Mouse (Mus musculus): ENCODE results near the gene Slit3.
A peak's percentile ranks its signal among the peaks of the same experiment; 100 is the strongest.

Slit3 gene

GRCm38 (mm10) chr11:35120894-35121610, at the start of gene Slit3:
TSS of gene Slit3 (plus strand) at chr11:35121224.
- DNase-seq (ENCODE audit: low spot score in 2 of 2) = peak; percentile 25 to 62

GRCm38 (mm10) chr11:35071451-35071850, 49.6 kb upstream of the Slit3 start:
- no peak for DNase-seq (ENCODE audit: low spot score in 2 of 2)

DNA sequence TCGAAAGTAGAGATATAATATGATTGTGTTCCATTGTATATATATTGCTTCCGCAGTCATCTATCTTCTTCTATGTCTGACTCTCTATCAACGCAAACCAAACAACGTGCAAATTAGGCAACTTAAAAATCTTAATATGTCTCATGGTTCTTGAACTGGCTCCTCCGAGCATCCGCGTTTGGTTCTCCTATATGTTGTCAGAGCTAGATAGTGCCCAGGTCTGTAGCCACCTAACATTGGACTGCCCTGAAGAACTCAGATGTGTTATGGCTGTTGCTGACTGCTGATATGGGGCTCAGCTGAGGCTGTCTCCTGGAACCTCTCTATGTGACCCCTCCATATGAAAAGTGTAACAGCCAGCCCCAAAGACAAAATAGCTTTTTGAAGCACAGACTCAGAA, 45.6 kb upstream of the Slit3 start:
- no peak for DNase-seq (ENCODE audit: low spot score in 2 of 2)

DNA sequence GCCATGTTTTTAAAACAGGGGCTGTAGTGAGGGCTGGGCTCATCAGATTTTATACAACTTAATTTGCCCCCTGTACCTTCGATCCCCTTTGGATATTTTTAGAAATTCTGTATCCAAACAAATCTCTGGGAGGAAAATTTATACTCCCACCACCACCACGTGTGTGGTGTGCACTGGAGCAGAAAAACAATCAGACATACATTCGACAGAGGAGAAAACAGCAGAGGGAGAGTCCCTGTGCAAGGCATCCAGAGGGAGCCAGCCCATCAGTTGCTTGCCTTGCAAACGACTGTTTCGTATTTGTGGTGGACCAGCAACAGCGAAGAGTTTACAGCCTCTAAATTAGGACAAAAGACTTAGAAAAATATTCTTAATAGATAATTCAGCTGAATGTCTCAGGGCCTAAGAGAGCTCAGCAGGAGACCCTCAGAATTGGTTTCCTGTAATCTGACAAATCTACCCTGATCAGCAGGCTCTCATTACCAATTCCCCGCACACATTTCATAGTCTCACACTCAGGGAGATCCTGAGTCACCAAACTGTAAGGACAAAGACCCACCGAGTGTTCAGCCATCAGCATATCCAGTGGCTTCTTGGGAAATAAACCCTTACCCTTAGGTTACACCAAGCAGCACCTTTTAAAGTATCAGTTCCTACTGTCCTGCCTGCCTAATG, 40.4 kb upstream of the Slit3 start:
- no peak for DNase-seq (ENCODE audit: low spot score in 2 of 2)

- DNase-seq (ENCODE audit: low spot score in 2 of 2) = no peak
These were observed 38.7 kb upstream of the Slit3 start for GRCm38 (mm10) chr11:35082297-35082696.

DNA sequence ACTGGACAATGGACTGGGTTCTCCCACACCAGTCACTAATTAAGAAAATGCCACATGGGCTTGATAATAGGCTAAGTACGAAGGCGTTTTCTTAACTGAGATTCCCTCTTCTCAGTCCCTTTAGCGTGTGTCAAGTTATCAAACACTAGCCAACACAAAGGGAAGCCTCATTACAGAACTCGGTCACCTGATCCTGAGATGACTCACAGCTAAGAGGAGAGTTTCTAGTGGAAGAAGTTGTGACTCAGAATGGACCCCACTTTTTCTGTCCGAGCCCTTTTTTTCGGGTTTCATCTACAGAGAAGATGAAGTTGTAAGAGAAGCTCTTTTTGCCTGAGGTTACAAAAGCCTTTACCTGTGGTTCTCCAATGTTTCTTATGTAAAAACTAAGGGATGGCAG, 38.0 kb upstream of the Slit3 start:
- no peak for DNase-seq (ENCODE audit: low spot score in 2 of 2)

- DNase-seq (ENCODE audit: low spot score in 2 of 2) = no peak
These were observed 35.7 kb upstream of the Slit3 start for GRCm38 (mm10) chr11:35085351-35085750.

- DNase-seq (ENCODE audit: low spot score in 2 of 2) = no peak
These were observed 35.0 kb upstream of the Slit3 start for GRCm38 (mm10) chr11:35086029-35086428.

- DNase-seq (ENCODE audit: low spot score in 2 of 2) = no peak
These were observed 33.6 kb upstream of the Slit3 start for GRCm38 (mm10) chr11:35087454-35087853.

DNA sequence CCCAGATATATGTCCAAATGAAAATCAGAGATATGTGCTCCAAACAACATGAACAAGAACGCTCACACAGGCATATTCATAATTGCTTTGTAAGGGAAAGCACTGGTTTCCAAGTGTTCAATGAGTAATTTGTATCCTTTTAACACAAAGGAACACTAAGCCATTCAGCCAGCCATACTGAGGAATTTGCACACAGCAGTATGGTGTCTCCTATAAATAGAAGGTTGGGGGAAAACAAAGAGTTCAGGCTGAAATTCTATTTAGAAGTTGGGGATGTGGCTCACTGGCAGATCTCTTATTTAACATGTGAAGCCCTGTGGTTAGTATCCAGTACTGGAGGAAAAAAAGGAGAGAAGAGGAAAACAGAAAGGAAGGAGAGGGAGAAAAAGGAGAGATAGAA, 32.9 kb upstream of the Slit3 start:
- no peak for DNase-seq (ENCODE audit: low spot score in 2 of 2)

DNA sequence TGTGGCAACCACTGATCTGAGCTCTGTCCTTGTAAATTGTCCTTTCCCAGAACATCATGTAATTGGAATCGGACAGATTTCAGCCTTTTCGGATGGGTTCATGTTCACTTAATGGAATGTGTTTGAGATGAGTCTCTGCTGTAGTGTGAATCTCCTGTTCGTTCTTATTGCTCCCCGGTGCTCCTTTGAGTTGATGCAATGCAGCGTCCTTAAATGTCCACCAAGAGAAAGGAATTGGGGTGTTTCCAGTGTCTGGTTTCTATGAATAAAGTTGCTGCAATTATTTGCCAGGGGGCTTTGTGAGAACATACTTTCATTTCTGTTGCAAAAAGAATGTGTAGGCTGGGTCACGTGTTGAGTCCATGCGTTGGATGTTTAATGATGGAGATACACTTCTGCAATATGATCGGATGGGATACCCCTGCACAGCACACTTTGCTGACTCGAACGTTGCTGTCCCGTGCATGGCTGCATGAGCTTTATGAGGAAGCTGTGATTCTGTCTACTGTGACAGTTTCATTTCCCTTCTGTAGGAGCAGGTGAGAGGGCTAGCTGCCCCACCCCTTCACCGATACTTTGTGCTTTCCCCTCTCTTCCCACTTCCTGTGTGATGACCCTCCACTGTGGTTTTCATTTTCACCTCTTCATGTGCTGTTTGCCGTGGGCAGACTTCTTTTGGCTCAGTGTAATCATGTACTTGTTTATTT, 30.2 kb upstream of the Slit3 start:
- no peak for DNase-seq (ENCODE audit: low spot score in 2 of 2)

GRCm38 (mm10) chr11:35096538-35096937, 24.5 kb upstream of the Slit3 start:
- no peak for DNase-seq (ENCODE audit: low spot score in 2 of 2)

DNA sequence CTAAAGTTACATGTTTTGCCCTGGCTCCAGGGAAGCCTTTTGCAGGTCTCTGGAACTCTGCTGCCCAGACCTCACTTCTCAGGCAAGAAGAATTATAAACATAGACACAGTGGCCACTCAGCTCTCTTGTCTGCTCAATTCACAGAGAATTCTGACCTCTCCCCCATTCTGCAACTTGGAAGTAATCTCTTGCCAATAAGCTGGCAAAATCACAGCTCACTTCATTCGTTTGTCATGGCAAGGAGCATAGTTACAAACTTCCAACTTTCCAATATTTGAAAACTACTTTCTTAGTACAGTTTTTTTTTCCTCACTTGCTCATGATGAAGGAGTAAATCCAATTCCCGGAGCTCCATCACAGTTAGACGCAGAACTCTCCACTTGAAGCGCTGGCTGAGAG, 11.2 kb upstream of the Slit3 start:
- DNase-seq (ENCODE audit: low spot score in 2 of 2) = no peak

DNA sequence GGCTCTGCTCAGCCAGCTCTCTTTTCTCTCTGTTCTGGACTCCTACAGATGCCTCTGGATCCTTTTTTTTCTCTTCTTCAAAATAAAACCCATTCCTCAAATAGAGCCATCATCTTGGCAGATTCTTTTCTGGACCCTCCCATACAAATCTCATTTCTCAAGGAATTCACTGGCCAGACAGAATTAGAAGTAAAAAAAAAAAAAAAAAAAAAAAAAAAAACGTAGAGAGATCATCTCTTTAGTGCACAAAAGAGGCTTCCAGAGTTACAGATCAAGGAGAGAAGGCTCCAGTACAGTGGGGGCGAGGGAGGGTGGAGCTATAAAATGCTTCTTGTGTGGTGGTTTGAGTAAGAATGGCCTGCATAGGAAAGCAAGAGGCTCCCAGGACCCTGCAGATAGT, 10.2 kb upstream of the Slit3 start:
- DNase-seq (ENCODE audit: low spot score in 2 of 2) = no peak

- no peak for DNase-seq (ENCODE audit: low spot score in 2 of 2)
These were observed 7.7 kb upstream of the Slit3 start for GRCm38 (mm10) chr11:35113290-35113689.

GRCm38 (mm10) chr11:35116436-35116835, 4.6 kb upstream of the Slit3 start:
- no peak for DNase-seq (ENCODE audit: low spot score in 2 of 2)

DNA sequence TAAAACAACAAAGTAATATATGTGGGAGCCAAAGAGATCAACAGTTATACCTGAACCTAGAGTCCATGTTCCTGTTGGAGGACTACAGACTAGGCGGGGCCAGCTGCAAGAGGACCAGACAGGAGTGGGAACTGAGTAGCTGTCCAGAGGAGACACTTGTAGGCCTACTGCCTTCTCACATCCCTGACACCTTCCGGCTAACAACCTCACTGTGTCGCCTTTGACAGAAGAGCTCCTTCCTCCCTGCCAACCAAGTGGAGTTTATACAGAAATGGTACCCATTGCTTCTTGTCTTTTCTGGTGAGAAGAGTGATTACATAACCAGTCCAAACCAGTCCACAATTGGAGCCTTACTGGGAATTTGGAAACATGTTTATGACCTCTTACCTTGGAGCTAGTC, 3.2 kb upstream of the Slit3 start:
- no peak for DNase-seq (ENCODE audit: low spot score in 2 of 2)

GRCm38 (mm10) chr11:35118731-35119130, 2.3 kb upstream of the Slit3 start:
- no peak for DNase-seq (ENCODE audit: low spot score in 2 of 2)

GRCm38 (mm10) chr11:35119360-35119759, 1.7 kb upstream of the Slit3 start:
- peak; percentile 67 to 75 for DNase-seq (ENCODE audit: low spot score in 2 of 2)

- DNase-seq (ENCODE audit: low spot score in 2 of 2) = no peak
These were observed 948 bp upstream of the Slit3 start for GRCm38 (mm10) chr11:35120076-35120475.

GRCm38 (mm10) chr11:35121611-35121959, 561 bp downstream of the Slit3 start:
- DNase-seq (ENCODE audit: low spot score in 2 of 2) = no peak

GRCm38 (mm10) chr11:35122091-35122811, 1.2 kb downstream of the Slit3 start:
- DNase-seq (ENCODE audit: low spot score in 2 of 2) = peak in 1 of 2 experiments; percentile 40

All from urinary bladder, postnatal 36 days (tissue).